Comparison of ENCODE assay signal across 8 mouse cellular contexts in the genomic region with DNA sequence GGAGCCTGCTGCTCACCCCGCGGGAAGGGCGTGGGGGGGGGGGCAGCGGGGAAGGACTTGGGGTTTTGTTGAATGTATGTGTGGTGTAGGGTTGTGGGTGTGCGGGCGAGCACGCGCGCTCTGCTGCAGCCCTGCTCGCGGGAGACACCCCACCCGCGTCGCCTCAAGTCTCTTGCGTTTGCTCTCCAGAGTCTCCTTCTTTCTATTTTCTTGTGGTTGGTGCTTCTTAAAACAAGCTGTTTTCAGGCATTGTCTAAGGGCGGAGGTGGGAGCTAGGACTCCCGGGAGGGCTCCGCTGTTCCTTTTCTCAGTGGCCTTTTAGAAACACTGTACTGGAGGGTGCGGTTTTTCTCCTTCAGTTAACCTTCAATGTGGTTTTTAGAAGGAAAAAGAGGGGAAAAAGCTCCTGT. TPM values are rescaled to one million over a fixed set of nuclear protein-coding genes. Genes with fewer than 3 reads are reported as not detected.
DNase-seq lines count a peak whose midpoint lies in the region; ATAC-seq and TF ChIP-seq lines count a peak whose summit lies in the region.

A gene (minus strand): TSS at position 87 of the 410 bp plus-strand sequence.

- peaks cover 28% of the 10 kb centered on the region for H3K4me1 ChIP-seq in spleen, adult 2 months (ENCODE audit: control insufficient read depth, insufficient read depth, insufficient read length)
- peaks cover 23% of the 10 kb centered on the region for H3K4me1 ChIP-seq in midbrain, embryonic 16.5 days (ENCODE audit: control insufficient read depth, insufficient read depth, low read length)

- peak within 1 kb of the TSS; percentile 92 for H3K4me3 ChIP-seq in spleen, adult 2 months (ENCODE audit: extremely low read depth, insufficient read depth, insufficient read length)
- H3K4me3 ChIP-seq in midbrain, embryonic 16.5 days (ENCODE audit: low read depth, low read length): peak within 1 kb of the TSS; percentile 90

- no peak for TF ChIP-seq CTCF in spleen, adult 2 months (IDR thresholded peaks at IDR 0.05; ENCODE audit: extremely low read depth, insufficient read depth, insufficient read length, insufficient replicate concordance)
- TF ChIP-seq CTCF in brain, embryonic 14.5 days (IDR thresholded peaks at IDR 0.05; ENCODE audit: borderline replicate concordance, extremely low read depth, insufficient read depth, insufficient read length): no peak

- ATAC-seq in granulocyte monocyte progenitor cell, adult 5-6 weeks (replicated peaks; ENCODE audit: poor library complexity, severe bottlenecking): no peak
- peak; percentile 81 for ATAC-seq in midbrain, embryonic 16.5 days

- no peaks in the 10 kb centered on the region; the same call in 1 of the 2 replicates for H3K36me3 ChIP-seq in spleen, adult 2 months (ENCODE audit: control insufficient read depth, insufficient read depth, low read length)
- no peaks in the 10 kb centered on the region for H3K36me3 ChIP-seq in midbrain, embryonic 16.5 days (ENCODE audit: control insufficient read depth, insufficient read depth, low read length)

- no peaks in the 10 kb centered on the region for H3K9me3 ChIP-seq in midbrain, embryonic 16.5 days (replicated peaks; ENCODE audit: control insufficient read depth, low read length, poor library complexity, severe bottlenecking)

- DNase-seq in spleen, adult 2 months (ENCODE audit: low read depth in 1 of 2, low spot score in 2 of 2): no peak
- DNase-seq in spleen, adult 18-20 months: no peak
- no peak for DNase-seq in brain, embryonic 14.5 days (ENCODE audit: low read depth)
- DNase-seq in layer of hippocampus, postnatal 25 days (ENCODE audit: extremely low spot score in 1 of 2, low spot score in 1 of 2): no peak
- DNase-seq in urinary bladder, postnatal 14 days (ENCODE audit: low spot score): no peak
- DNase-seq in cerebellum, adult 8-10 months: no peak

- peak within 1 kb of the TSS; percentile 96 for H3K27ac ChIP-seq in spleen, adult 2 months (ENCODE audit: insufficient read depth, low read length)
- peak within 1 kb of the TSS; percentile 99 for H3K27ac ChIP-seq in midbrain, embryonic 16.5 days (ENCODE audit: low read length)

- H3K9ac ChIP-seq in midbrain, embryonic 16.5 days (ENCODE audit: low read depth, low read length): peak within 1 kb of the TSS; percentile 100

- no peak for TF ChIP-seq POLR2A in spleen, adult 2 months (IDR thresholded peaks at IDR 0.05; ENCODE audit: low read depth, low read length)
- TF ChIP-seq POLR2A in brain, embryonic 14.5 days (IDR thresholded peaks at IDR 0.05; ENCODE audit: borderline replicate concordance, extremely low read depth, insufficient read depth, insufficient read length, poor library complexity, severe bottlenecking): no peak

- H3K4me2 ChIP-seq in midbrain, embryonic 16.5 days (ENCODE audit: low read length): peak within 1 kb of the TSS; percentile 90

- under 1% methylated on average over 19 of the region's 19 CpGs for WGBS in spleen, adult 2 months
- WGBS in midbrain, embryonic 16.5 days: 0% methylated on average over 18 of the region's 19 CpGs

- H3K27me3 ChIP-seq in spleen, adult 2 months (ENCODE audit: control insufficient read depth, insufficient read depth, low read length): no peaks in the 10 kb centered on the region
- H3K27me3 ChIP-seq in midbrain, embryonic 16.5 days (ENCODE audit: control insufficient read depth, insufficient read depth, low read depth, low read length): no peaks in the 10 kb centered on the region

RNA-seq across cellular contexts. Expression of the gene that starts here (rescaled TPM):
- polyA plus RNA-seq in spleen, adult 2 months (2012; rRNA removed): 143 TPM in 2 replicates
- 2,021 and 2,994 TPM in 2 replicates for polyA plus RNA-seq in brain, embryonic 14.5 days (2012; rRNA removed)
- 601 and 668 TPM in 2 replicates for total RNA-seq in granulocyte monocyte progenitor cell, adult 5-6 weeks (2014; fragmentation: Nextera tagmentation)
- total RNA-seq in granulocyte monocyte progenitor cell, adult 5-6 weeks (2017): 357 and 410 TPM in 2 replicates
- 100 to 1,000 TPM; 408 to 418 TPM for total RNA-seq in layer of hippocampus, postnatal 25 days (2021)
- polyA plus RNA-seq in midbrain, embryonic 16.5 days (2015; fragmentation: Nextera tagmentation; extraction: Ambion mirVana): 5,026 and 5,182 TPM in 2 replicates

Comparison
In these comparisons a context has a peak if more than half of its experiments do, and no peak if none do; other contexts are left out.
1. RNA of the gene that starts here (polyA plus RNA-seq): 5,026 to 5,182 TPM in midbrain, embryonic 16.5 days and 2,021 to 2,994 TPM in brain, embryonic 14.5 days; 143 TPM in spleen, adult 2 months; every median in the first group is over 10 times any median in the second.